Mouse (Mus musculus) lung, adult 2 months (tissue): ENCODE data around the gene Draxin.

Experiments
- CTCF ChIP-seq: fragments of 200-500 bp; IDR thresholded peaks from 2 replicates; pipeline ENCODE4 v1.5.1; 2011; ENCODE audit warnings: mild to moderate bottlenecking, low read length, control low read depth; ENCODE audit not compliant: insufficient read depth
- POLR2A ChIP-seq: fragments of 200-500 bp; IDR thresholded peaks from 2 replicates; pipeline ENCODE4 v1.6.1; 2011; ENCODE audit warnings: low read depth, mild to moderate bottlenecking, control low read depth, low read length, borderline replicate concordance; ENCODE audit errors: extremely low read depth

DNA sequence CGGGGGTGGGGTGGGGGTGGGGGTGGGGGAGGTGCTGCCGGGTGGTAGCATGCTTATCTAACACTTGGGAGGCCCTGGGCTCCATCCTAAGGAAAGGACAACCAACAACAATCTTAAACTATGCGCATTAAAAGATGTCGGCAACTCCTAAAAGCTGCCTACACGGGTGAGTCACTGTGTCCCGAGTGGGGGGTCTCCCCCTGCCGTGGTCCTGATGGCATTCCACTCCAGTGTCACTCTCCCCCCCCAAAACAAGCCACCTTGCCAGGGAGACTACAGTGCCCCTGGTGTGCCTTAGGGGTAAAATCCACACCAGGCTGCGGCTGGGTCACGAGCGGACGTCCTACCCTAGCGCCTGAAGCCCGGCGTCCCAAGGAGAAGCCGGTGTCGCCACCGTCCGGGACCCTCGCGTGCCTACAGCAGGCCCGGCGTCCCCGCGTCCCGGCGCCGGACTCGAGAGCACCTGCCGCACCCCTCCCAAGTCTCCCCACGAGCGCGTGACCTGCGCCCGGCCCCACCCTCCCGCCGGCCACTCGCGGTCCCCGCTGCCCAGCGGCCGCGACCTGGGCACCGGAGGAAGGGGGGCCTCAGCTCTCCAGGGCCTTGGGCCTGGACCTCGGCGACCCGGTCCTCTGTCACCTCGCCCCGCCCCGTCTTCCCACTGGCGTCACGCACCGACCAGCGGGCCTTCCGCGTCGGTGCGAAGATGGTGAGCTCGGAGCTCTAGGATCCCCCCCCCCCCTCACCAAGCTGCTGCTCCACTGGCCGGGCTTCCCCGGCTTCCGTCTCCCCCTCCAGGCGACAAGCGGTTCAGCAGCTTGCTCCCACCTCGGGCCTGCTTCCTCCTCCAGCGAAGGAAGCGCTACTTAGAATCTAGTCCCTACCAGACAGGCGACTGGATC lies 21.0 kb upstream of the Draxin start, which contains the start of gene Fbxo6:
- TF ChIP-seq POLR2A (peak; percentile 42; the same call in 1 of the 2 replicates), CTCF (peak; percentile 41)
